Mouse (Mus musculus): ENCODE results near the gene Zbtb7a. TPM values are rescaled to one million over a fixed set of nuclear protein-coding genes. Genes with fewer than 3 reads are reported as not detected.

Zbtb7a gene
- total and polyA plus RNA-seq, 2 experiments from 2014 or later, result 15.7 to 27.2 TPM

- DNase-seq (no peak), ATAC-seq (no peak)
Observed at GRCm38 (mm10) chr10:81143845-81144437, 8.9 kb downstream of the Zbtb7a start.

GRCm38 (mm10) chr10:81144667-81145066 lies 9.6 kb downstream of the Zbtb7a start:
- Histone ChIP-seq H3K36me3 (ENCODE audit: insufficient read depth) (peaks cover 54% of the 10 kb centered on the region), H3K27ac (ENCODE audit: low read depth, low read length) (no peak overlapping the region), H3K4me3 (ENCODE audit: low read depth, low read length) (no peak overlapping the region), H3K9ac (no peak overlapping the region), H3K9me3 (ENCODE audit: low read length) (no peaks in the 10 kb centered on the region), H3K4me1 (ENCODE audit: insufficient read depth) (no peaks in the 10 kb centered on the region; the same call in 1 of the 2 replicates), H3K27me3 (ENCODE audit: insufficient read depth, low read length) (no peaks in the 10 kb centered on the region), H3K4me2 (ENCODE audit: low read depth) (no peak overlapping the region)
- ATAC-seq (no peak), DNase-seq (no peak)
- TF ChIP-seq CTCF (IDR thresholded peaks at IDR 0.05; ENCODE audit: low read depth), result no peak
- WGBS, result 93% methylated on average over 27 of the region's 27 CpGs

More at GRCm38 (mm10) chr10:81143845-81144437, 8.9 kb downstream of the Zbtb7a start:
- no peak overlapping the region for H3K4me2 ChIP-seq (ENCODE audit: low read depth)
- H3K9me3 ChIP-seq (ENCODE audit: low read length), result no peaks in the 10 kb centered on the region
- no peak overlapping the region for H3K27ac ChIP-seq (ENCODE audit: low read depth, low read length)
- H3K4me1 ChIP-seq (ENCODE audit: insufficient read depth), result peaks cover 2% of the 10 kb centered on the region; the same call in 1 of the 2 replicates
- no peak overlapping the region for H3K9ac ChIP-seq
- H3K36me3 ChIP-seq (ENCODE audit: insufficient read depth), result peaks cover 52% of the 10 kb centered on the region
- 94% methylated on average over 52 of the region's 52 CpGs for WGBS
- H3K4me3 ChIP-seq (ENCODE audit: low read depth, low read length), result no peak overlapping the region
- no peak for TF ChIP-seq CTCF (IDR thresholded peaks at IDR 0.05; ENCODE audit: low read depth)
- no peaks in the 10 kb centered on the region for H3K27me3 ChIP-seq (ENCODE audit: insufficient read depth, low read length)

DNA sequence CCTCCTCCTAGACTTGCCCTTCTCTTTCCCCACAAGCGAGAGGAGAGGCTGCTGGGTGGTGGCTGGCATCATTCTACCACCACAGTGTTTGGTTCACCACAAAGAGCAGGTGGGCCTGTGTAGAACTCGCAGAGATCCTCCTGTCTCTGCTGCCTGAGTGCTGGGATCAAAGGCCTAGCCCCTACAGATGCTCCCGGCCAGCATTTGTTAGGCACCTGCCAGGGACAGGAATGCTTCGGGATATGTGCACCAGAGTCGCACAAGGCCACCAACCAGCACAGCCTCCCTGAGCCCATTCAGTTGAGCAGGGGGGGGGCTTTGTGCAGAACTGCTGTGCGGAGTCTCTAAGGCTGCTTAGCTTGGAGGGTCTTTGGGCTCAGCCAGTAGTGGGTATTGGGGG lies 10.3 kb downstream of the Zbtb7a start:
- no peak overlapping the region for H3K4me3 ChIP-seq (ENCODE audit: low read depth, low read length)
- no peaks in the 10 kb centered on the region for H3K27me3 ChIP-seq (ENCODE audit: insufficient read depth, low read length)
- no peaks in the 10 kb centered on the region for H3K9me3 ChIP-seq (ENCODE audit: low read length)
- DNase-seq (no peak), ATAC-seq (no peak)
- 89% methylated on average over 6 of the region's 6 CpGs for WGBS
- H3K4me1 ChIP-seq (ENCODE audit: insufficient read depth), result no peaks in the 10 kb centered on the region; the same call in 1 of the 2 replicates
- H3K36me3 ChIP-seq (ENCODE audit: insufficient read depth), result peaks cover 56% of the 10 kb centered on the region
- H3K27ac ChIP-seq (ENCODE audit: low read depth, low read length), result no peak overlapping the region
- no peak overlapping the region for H3K4me2 ChIP-seq (ENCODE audit: low read depth)
- no peak for TF ChIP-seq CTCF (IDR thresholded peaks at IDR 0.05; ENCODE audit: low read depth)
- no peak overlapping the region for H3K9ac ChIP-seq

- DNase-seq (no peak), ATAC-seq (no peak)
- no peak overlapping the region for H3K4me2 ChIP-seq (ENCODE audit: low read depth)
- WGBS, result 88% methylated on average over 7 of the region's 7 CpGs
- peaks cover 58% of the 10 kb centered on the region for H3K36me3 ChIP-seq (ENCODE audit: insufficient read depth)
- no peaks in the 10 kb centered on the region; the same call in 1 of the 2 replicates for H3K4me1 ChIP-seq (ENCODE audit: insufficient read depth)
- no peak overlapping the region for H3K9ac ChIP-seq
- H3K9me3 ChIP-seq (ENCODE audit: low read length), result no peaks in the 10 kb centered on the region
- no peak overlapping the region for H3K4me3 ChIP-seq (ENCODE audit: low read depth, low read length)
- H3K27ac ChIP-seq (ENCODE audit: low read depth, low read length), result no peak overlapping the region
- H3K27me3 ChIP-seq (ENCODE audit: insufficient read depth, low read length), result no peaks in the 10 kb centered on the region
- TF ChIP-seq CTCF (IDR thresholded peaks at IDR 0.05; ENCODE audit: low read depth), result no peak
Observed at GRCm38 (mm10) chr10:81145778-81146177, 10.8 kb downstream of the Zbtb7a start.

DNA sequence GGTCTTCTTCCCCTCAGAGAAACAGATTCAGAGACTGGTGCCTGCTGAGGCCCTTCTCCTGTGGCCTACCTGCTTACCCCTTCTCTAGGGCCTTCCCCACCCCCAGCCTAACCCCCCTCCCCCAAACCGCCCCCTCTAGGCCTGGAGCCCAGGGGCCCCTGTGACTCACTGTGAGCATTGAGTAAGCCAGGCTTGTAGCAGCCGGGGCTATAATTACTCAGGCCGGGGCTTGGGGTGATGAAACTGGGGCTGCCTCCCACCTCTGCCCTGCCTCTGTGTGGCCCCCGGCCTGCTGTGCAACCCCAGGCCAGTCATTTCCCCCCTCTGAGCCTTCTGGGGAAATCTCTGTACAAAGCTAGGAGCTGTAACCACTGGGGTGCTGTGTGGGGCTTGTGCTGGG lies 11.3 kb downstream of the Zbtb7a start:
- H3K36me3 ChIP-seq (ENCODE audit: insufficient read depth), result peaks cover 58% of the 10 kb centered on the region
- 92% methylated on average over 4 of the region's 4 CpGs for WGBS

DNA sequence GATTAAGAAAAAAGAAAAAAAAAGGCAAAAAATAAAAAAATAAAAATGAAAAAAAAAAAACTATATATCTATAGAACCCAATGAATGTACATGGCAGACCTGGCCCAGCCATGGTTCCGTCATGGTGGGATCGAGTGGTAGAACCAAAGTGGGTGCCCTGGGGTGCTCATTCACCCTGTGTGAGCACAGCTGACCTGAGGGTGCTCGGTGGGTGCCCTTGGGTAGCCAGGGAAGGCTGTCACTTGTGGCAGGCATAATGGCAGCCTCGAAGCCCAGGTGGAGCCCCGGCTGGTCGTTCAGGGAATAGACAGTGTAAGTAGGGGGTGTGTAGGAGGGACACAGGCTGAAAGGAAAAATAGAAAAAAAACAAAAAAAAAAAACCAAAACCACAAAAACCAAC lies 16.2 kb downstream of the Zbtb7a start:
- Histone ChIP-seq H3K27ac (ENCODE audit: low read depth, low read length) (no peak overlapping the region), H3K36me3 (ENCODE audit: insufficient read depth) (peaks cover 65% of the 10 kb centered on the region), H3K27me3 (ENCODE audit: insufficient read depth, low read length) (no peaks in the 10 kb centered on the region), H3K4me3 (ENCODE audit: low read depth, low read length) (no peak overlapping the region), H3K9ac (no peak overlapping the region), H3K4me2 (ENCODE audit: low read depth) (no peak overlapping the region), H3K9me3 (ENCODE audit: low read length) (no peaks in the 10 kb centered on the region), H3K4me1 (ENCODE audit: insufficient read depth) (no peaks in the 10 kb centered on the region)
- 74% methylated on average over 6 of the region's 6 CpGs for WGBS
- no peak for TF ChIP-seq CTCF (IDR thresholded peaks at IDR 0.05; ENCODE audit: low read depth)
- DNase-seq (no peak), ATAC-seq (no peak)

More for the DNA sequence above, 11.3 kb downstream of the Zbtb7a start:
- DNase-seq (no peak), ATAC-seq (no peak)
- TF ChIP-seq CTCF (IDR thresholded peaks at IDR 0.05; ENCODE audit: low read depth), result no peak
- Histone ChIP-seq H3K4me2 (ENCODE audit: low read depth) (no peak overlapping the region), H3K9ac (no peak overlapping the region), H3K4me1 (ENCODE audit: insufficient read depth) (no peaks in the 10 kb centered on the region; the same call in 1 of the 2 replicates), H3K9me3 (ENCODE audit: low read length) (no peaks in the 10 kb centered on the region), H3K27ac (ENCODE audit: low read depth, low read length) (no peak overlapping the region), H3K27me3 (ENCODE audit: insufficient read depth, low read length) (no peaks in the 10 kb centered on the region), H3K4me3 (ENCODE audit: low read depth, low read length) (no peak overlapping the region)

- DNase-seq (no peak), ATAC-seq (no peak)
- no peak overlapping the region for H3K4me3 ChIP-seq (ENCODE audit: low read depth, low read length)
- no peak overlapping the region for H3K4me2 ChIP-seq (ENCODE audit: low read depth)
- H3K9me3 ChIP-seq (ENCODE audit: low read length), result no peaks in the 10 kb centered on the region
- no peak overlapping the region for H3K9ac ChIP-seq
- WGBS, result 84% methylated on average over 12 of the region's 12 CpGs
- TF ChIP-seq CTCF (IDR thresholded peaks at IDR 0.05; ENCODE audit: low read depth), result no peak
- no peak overlapping the region for H3K27ac ChIP-seq (ENCODE audit: low read depth, low read length)
- no peaks in the 10 kb centered on the region for H3K4me1 ChIP-seq (ENCODE audit: insufficient read depth)
- no peaks in the 10 kb centered on the region for H3K27me3 ChIP-seq (ENCODE audit: insufficient read depth, low read length)
- H3K36me3 ChIP-seq (ENCODE audit: insufficient read depth), result peaks cover 65% of the 10 kb centered on the region
Observed at GRCm38 (mm10) chr10:81152609-81153008, 17.6 kb downstream of the Zbtb7a start.
